Mouse (Mus musculus) adrenal gland, postnatal 4 days (tissue): ENCODE measurements around the gene Ankrd65. TPM values are rescaled to one million over a fixed set of nuclear protein-coding genes. Genes with fewer than 3 reads are reported as not detected.
A peak's percentile ranks its signal among the peaks of the same experiment; 100 is the strongest.

Experiments used
- DNase-seq, 2 experiments: peaks; one replicate each; pipeline ENCODE4 v3.0.0; 2021 to 2022; ENCODE audit warnings: low spot score in 2 of 2, mixed read lengths in 2 of 2
- microRNA-seq: library from miRNA; unstranded; fragments of <30 nt; microRNA quantifications from one replicate; pipeline ENCODE4 v1.2.0, GENCODE M21; 2021
- total RNA-seq, 2 experiments: library from RNA; stranded (reverse); gene quantifications; 2 replicates each; pipeline ENCODE4 v1.2.3; 2021

Ankrd65 gene
- total RNA-seq, 2 experiments from 2014 or later: not detected

DNA sequence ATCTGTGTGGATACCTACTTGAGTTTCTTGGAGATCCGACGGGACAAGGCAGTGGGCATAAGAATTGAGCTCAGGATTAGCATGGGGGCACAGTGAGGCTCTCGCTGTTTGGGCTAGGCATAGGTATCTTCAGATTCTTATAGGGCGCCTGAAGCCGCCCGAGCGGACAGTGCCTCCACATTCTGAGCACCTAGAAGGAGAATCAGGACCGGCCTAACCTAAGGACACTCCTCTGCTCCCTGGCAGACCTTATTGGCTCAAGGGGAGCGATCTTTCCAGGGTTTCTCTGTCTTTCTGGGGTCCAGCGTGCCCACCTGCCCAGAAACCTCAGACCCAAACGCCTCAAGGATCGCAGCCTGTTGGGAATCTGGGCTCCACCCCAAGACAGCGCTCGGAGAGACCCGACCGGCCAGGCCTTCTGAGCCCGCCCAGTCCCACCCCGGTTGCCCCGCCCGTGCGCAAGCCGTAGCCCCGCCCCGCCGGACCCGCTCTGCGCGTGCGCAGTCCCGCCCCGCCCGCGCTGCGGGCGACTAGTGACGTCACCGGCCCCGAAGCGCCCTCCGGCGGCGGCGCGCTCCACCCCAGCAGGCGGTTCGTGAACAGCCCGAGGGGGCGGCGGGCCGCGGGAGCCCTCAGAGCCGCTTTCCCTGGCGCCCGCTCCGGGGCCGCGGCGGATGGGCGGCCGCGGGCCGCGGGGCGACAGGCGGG lies 56.8 kb downstream of the Ankrd65 start, which contains the start of gene Dvl1:
Gene Dvl1 (plus strand): TSS at position 532 of the 708 bp plus-strand sequence.
- peak; percentile 98 to 99 for DNase-seq

DNA sequence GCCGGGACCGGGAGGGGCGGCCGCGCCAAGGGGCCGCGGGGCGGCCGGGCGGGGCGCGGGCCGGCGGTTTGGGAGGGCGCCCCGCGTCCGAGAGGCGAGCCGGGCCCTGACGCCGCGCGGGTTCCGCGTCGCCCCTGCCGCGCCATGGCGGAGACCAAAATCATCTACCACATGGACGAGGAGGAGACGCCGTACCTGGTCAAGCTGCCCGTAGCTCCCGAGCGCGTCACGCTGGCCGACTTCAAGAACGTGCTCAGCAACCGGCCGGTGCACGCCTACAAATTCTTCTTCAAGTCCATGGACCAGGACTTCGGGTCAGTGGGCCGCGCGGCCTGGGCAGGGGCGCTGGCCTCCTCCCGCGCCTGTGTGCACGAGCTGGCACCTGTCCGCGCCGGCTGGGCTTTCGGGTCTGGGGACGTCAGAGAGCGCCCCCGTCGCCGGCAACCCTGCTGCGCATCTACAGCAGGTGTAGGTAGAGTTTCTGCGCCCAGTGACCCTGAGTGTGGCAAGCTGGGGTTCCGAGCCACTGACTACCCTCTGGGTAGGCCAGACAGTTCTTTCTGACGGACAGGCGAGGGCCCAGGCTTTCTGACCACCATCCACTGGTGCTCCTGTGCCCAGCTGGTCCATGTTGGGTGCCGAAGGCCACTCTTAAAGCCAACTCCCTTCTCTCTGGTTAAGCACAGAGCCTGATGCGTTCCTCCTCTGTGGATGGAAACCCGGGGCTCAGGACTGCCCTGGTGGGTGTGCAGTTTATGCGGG lies 57.5 kb downstream of the Ankrd65 start:
- DNase-seq: no peak

DNA sequence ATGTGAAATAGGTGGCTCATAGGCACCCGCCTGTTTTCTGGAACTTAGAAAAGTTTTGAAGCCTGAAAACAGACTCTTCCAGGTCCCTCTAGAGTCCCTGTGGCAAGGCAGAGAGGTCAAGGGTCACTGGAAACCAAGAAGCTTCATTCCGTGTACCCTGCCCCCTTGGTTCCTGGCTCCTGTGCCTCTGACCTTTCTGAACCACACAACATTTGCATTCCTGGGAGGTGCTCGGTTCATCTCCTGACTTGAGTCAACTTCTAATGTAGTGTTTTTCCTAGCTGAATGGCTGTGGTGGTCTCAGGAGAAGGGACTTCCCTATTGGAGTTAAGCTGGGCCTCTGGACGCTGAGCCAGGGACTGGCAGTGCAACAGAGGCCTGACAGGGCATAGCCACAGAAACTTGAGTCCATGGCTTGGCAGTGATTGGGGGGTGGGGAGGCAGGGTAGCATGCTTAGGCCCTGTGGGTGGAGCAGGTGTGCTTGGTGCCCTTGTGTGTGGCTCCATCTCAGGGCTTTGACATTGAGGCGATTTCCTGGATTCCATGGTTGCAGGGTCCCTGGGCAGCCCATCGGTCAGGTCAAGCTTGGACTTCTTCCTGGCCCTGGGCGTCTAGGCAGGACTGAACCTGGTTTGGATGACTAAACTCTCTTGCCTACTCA lies 58.3 kb downstream of the Ankrd65 start:
- DNase-seq: peak in 1 of 2 experiments; percentile 2

Small RNA genes lying within 50 kb of the gene (microRNA-seq; reads per million reads assigned to microRNA genes)
- not detected for gene Gm27743

Other genes with a start within 250 kb of the Ankrd65 start
- gene Nadk, start 228.1 kb upstream of the Ankrd65 start, total RNA-seq: 100 to 1,000 TPM; 147 to 160 TPM
- 10 to 100 TPM; 30.5 to 32.9 TPM for gene Slc35e2, start 189.0 kb upstream of the Ankrd65 start, total RNA-seq
- 10 to 100 TPM; 53.8 to 55.0 TPM for gene Cdk11b, start 165.6 kb upstream of the Ankrd65 start, total RNA-seq
- not detected for gene Gm10563, start 145.0 kb upstream of the Ankrd65 start, total RNA-seq
- 10 to 100 TPM; 18.8 to 25.4 TPM for gene Mmp23, start 137.1 kb upstream of the Ankrd65 start, total RNA-seq
- gene Mib2, start 121.2 kb upstream of the Ankrd65 start, total RNA-seq: 10 to 100 TPM; 41.5 to 44.2 TPM
- gene Fndc10, start 96.1 kb upstream of the Ankrd65 start, total RNA-seq: 10 to 100 TPM; 54.6 to 60.4 TPM
- gene Ssu72, start 85.6 kb upstream of the Ankrd65 start, total RNA-seq: 10 to 100 TPM; 88.9 to 96.2 TPM
- gene Tmem240, start 55.6 kb upstream of the Ankrd65 start, total RNA-seq: 1 to 10 TPM; 1.5 to 2.2 TPM
- 100 to 1,000 TPM in 1 of 2 experiments, 10 to 100 TPM in 1; 99.1 to 102 TPM for gene Atad3a, start 29.3 kb upstream of the Ankrd65 start, total RNA-seq
- gene Vwa1, start 15.7 kb upstream of the Ankrd65 start, total RNA-seq: 1 to 10 TPM; 5.7 to 7.4 TPM
- gene Tmem88b, start 4.6 kb upstream of the Ankrd65 start, total RNA-seq: under 1 TPM; 0.79 to 0.84 TPM
- 100 to 1,000 TPM; 110 to 122 TPM for gene Mrpl20, start 12.4 kb downstream of the Ankrd65 start, total RNA-seq
- gene Ccnl2, start 22.1 kb downstream of the Ankrd65 start, total RNA-seq: 100 to 1,000 TPM; 153 to 155 TPM
- 100 to 1,000 TPM; 123 to 129 TPM for gene Aurkaip1, start 40.8 kb downstream of the Ankrd65 start, total RNA-seq
- gene Mxra8, start 49.2 kb downstream of the Ankrd65 start, total RNA-seq: 10 to 100 TPM; 86.3 to 93.5 TPM
- 10 to 100 TPM; 53.5 to 53.8 TPM for gene Dvl1, start 57.0 kb downstream of the Ankrd65 start, total RNA-seq
- gene Tas1r3, start 72.9 kb downstream of the Ankrd65 start, total RNA-seq: under 1 TPM; 0.85 to 0.92 TPM
- gene Cptp, start 79.0 kb downstream of the Ankrd65 start, total RNA-seq: 10 to 100 TPM; 20.2 to 21.0 TPM
- 10 to 100 TPM; 31.0 to 31.3 TPM for gene Ints11, start 79.1 kb downstream of the Ankrd65 start, total RNA-seq
- 10 to 100 TPM; 42.9 to 49.0 TPM for gene Pusl1, start 101.3 kb downstream of the Ankrd65 start, total RNA-seq
- 10 to 100 TPM; 35.5 to 36.7 TPM for gene Acap3, start 101.4 kb downstream of the Ankrd65 start, total RNA-seq
- gene Ube2j2, start 153.4 kb downstream of the Ankrd65 start, total RNA-seq: 10 to 100 TPM; 91.9 to 94.1 TPM
- gene C1qtnf12, start 171.9 kb downstream of the Ankrd65 start, total RNA-seq: 10 to 100 TPM; 75.8 to 79.9 TPM
- gene B3galt6, start 202.2 kb downstream of the Ankrd65 start, total RNA-seq: 1 to 10 TPM; 7.2 to 7.7 TPM
- gene Sdf4, start 202.4 kb downstream of the Ankrd65 start, total RNA-seq: 100 to 1,000 TPM; 224 to 231 TPM
- gene Tnfrsf4, start 223.4 kb downstream of the Ankrd65 start, total RNA-seq: 1 to 10 TPM; 2.9 to 3.4 TPM
- under 1 TPM in 1 of 2 experiments, not detected in 1; 0.39 TPM for gene Tnfrsf18, start 235.7 kb downstream of the Ankrd65 start, total RNA-seq